11 mouse cellular contexts compared by ENCODE assay signal in the genomic region with DNA sequence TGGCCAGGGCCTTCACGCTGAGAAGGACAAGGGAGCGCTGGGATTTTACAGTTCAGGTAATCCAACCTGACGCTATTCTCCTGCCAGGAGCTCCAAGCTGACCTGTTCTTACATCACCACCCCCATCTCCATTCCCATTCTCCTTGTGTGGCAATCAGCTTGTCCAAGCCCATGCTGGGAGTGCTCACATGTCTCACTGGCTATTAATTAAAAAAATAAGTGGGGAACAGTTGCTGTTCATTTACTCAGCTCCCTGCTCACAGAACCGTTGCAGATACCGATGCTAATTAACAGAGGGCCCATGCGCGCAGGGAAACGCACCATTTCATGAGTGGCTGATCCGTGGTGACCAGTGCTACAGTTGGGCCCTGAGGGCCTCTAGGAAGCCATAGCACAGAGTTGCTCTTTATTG.
DNase-seq lines count a peak whose midpoint lies in the region; ATAC-seq and TF ChIP-seq lines count a peak whose summit lies in the region.
"Had no signal": no experiment of that assay in that cellular context is flagged by ENCODE, and none has a peak within 500 bp of the region (broad histone marks: within the 10 kb centered on the region; RNA-seq: fewer than 3 reads in every experiment).

No protein-coding gene starts in this region.

- no peaks in the 10 kb centered on the region for H3K9me3 ChIP-seq in heart, embryonic 10.5 days
- H3K9me3 ChIP-seq in heart, embryonic 12.5 days (replicated peaks): no peaks in the 10 kb centered on the region
- no peaks in the 10 kb centered on the region for H3K9me3 ChIP-seq in midbrain, embryonic 16.5 days (replicated peaks; ENCODE audit: control insufficient read depth, low read length, poor library complexity, severe bottlenecking)
- no peaks in the 10 kb centered on the region for H3K9me3 ChIP-seq in intestine, postnatal 0 days (ENCODE audit: control insufficient read depth)

- no peak for DNase-seq in heart, embryonic 10.5 days (ENCODE audit: low spot score)
- DNase-seq in cerebellum, adult 9-10 months: peak; percentile 92
- peak; percentile 82 for DNase-seq in kidney, adult 2 months
- no peak for DNase-seq in gastrocnemius, adult 18-20 months (ENCODE audit: low spot score)
- DNase-seq in lung, postnatal 10 days: no peak
- DNase-seq: adrenal gland, adult 2 months; B cell, adult 2 months; embryo, embryonic 11 days had no signal

- 82% methylated on average over 9 of the region's 9 CpGs for WGBS in heart, embryonic 10.5 days
- 86% methylated on average over 9 of the region's 9 CpGs for WGBS in heart, embryonic 12.5 days
- WGBS in kidney, adult 2 months: 36% methylated on average over 9 of the region's 9 CpGs
- 51% methylated on average over 9 of the region's 9 CpGs for WGBS in midbrain, embryonic 16.5 days
- WGBS in intestine, postnatal 0 days: 84% methylated on average over 9 of the region's 9 CpGs

- no peak for TF ChIP-seq CTCF in kidney, adult 2 months (conservative IDR thresholded peaks at IDR 0.05; ENCODE audit: insufficient read depth, insufficient read length, low read depth, low read length)
- TF ChIP-seq CTCF in intestine, postnatal 0 days (IDR thresholded peaks at IDR 0.05; ENCODE audit: low read depth): no peak

- no peak overlapping the region for H3K4me3 ChIP-seq in heart, embryonic 10.5 days
- no peak overlapping the region for H3K4me3 ChIP-seq in heart, embryonic 12.5 days
- no peak overlapping the region for H3K4me3 ChIP-seq in kidney, adult 2 months (ENCODE audit: insufficient read depth, low read depth, low read length)
- no peak overlapping the region for H3K4me3 ChIP-seq in midbrain, embryonic 16.5 days (ENCODE audit: low read depth, low read length)
- H3K4me3 ChIP-seq in intestine, postnatal 0 days (ENCODE audit: low read depth, low read length): no peak overlapping the region

- H3K9ac ChIP-seq in heart, embryonic 12.5 days: no peak overlapping the region
- H3K9ac ChIP-seq in midbrain, embryonic 16.5 days (ENCODE audit: low read depth, low read length): no peak overlapping the region
- H3K9ac ChIP-seq in intestine, postnatal 0 days (ENCODE audit: low read depth, low read length): no peak overlapping the region

- no peak for ATAC-seq in heart, embryonic 12.5 days (ENCODE audit: insufficient number of reproducible peaks, low FRiP score)
- ATAC-seq in midbrain, embryonic 16.5 days: no peak
- ATAC-seq in intestine, postnatal 0 days: no peak

- no peaks in the 10 kb centered on the region for H3K27me3 ChIP-seq in heart, embryonic 10.5 days (ENCODE audit: insufficient read depth, poor library complexity, severe bottlenecking)
- no peaks in the 10 kb centered on the region for H3K27me3 ChIP-seq in heart, embryonic 12.5 days (replicated peaks)
- no peaks in the 10 kb centered on the region for H3K27me3 ChIP-seq in kidney, adult 2 months (replicated peaks; ENCODE audit: control insufficient read depth, insufficient read depth, low read length)
- H3K27me3 ChIP-seq in midbrain, embryonic 16.5 days (ENCODE audit: control insufficient read depth, insufficient read depth, low read depth, low read length): no peaks in the 10 kb centered on the region
- H3K27me3 ChIP-seq in intestine, postnatal 0 days (replicated peaks; ENCODE audit: control insufficient read depth, insufficient read depth, low read length): no peaks in the 10 kb centered on the region

- peaks cover 26% of the 10 kb centered on the region for H3K4me1 ChIP-seq in heart, embryonic 10.5 days
- H3K4me1 ChIP-seq in heart, embryonic 12.5 days (replicated peaks): peaks cover 19% of the 10 kb centered on the region
- peaks cover 10% of the 10 kb centered on the region; the same call in 1 of the 2 replicates for H3K4me1 ChIP-seq in kidney, adult 2 months (ENCODE audit: control insufficient read depth, insufficient read depth, low read length)
- H3K4me1 ChIP-seq in midbrain, embryonic 16.5 days (ENCODE audit: control insufficient read depth, insufficient read depth, low read length): 0 out of 2 replicates have a peak, but pooled peaks cover 3% of the 10 kb centered on the region
- no peaks in the 10 kb centered on the region for H3K4me1 ChIP-seq in intestine, postnatal 0 days (replicated peaks; ENCODE audit: control insufficient read depth, insufficient read depth, low read length)

- H3K27ac ChIP-seq in heart, embryonic 10.5 days: 0 out of 2 replicates have a peak overlapping the region, but pooled peaks have one; percentile 8
- H3K27ac ChIP-seq in heart, embryonic 12.5 days (ENCODE audit: poor library complexity, severe bottlenecking): no peak overlapping the region
- peak overlapping the region; percentile 19 for H3K27ac ChIP-seq in kidney, adult 2 months (ENCODE audit: insufficient read depth, low read depth, low read length)
- H3K27ac ChIP-seq in midbrain, embryonic 16.5 days (ENCODE audit: low read length): 0 out of 2 replicates have a peak overlapping the region, but pooled peaks have one; percentile 5
- H3K27ac ChIP-seq in intestine, postnatal 0 days (ENCODE audit: low read depth, low read length): no peak overlapping the region

- H3K4me2 ChIP-seq in heart, embryonic 12.5 days: no peak overlapping the region
- H3K4me2 ChIP-seq in midbrain, embryonic 16.5 days (ENCODE audit: low read length): no peak overlapping the region
- no peak overlapping the region for H3K4me2 ChIP-seq in intestine, postnatal 0 days (replicated peaks; ENCODE audit: low read depth)

- H3K36me3 ChIP-seq in heart, embryonic 10.5 days: peaks cover 20% of the 10 kb centered on the region
- peaks cover 27% of the 10 kb centered on the region for H3K36me3 ChIP-seq in heart, embryonic 12.5 days
- no peaks in the 10 kb centered on the region; the same call in 1 of the 2 replicates for H3K36me3 ChIP-seq in kidney, adult 2 months (ENCODE audit: control insufficient read depth, insufficient read depth, low read length)
- peaks cover 2% of the 10 kb centered on the region; the same call in 1 of the 2 replicates for H3K36me3 ChIP-seq in midbrain, embryonic 16.5 days (ENCODE audit: control insufficient read depth, insufficient read depth, low read length)
- H3K36me3 ChIP-seq in intestine, postnatal 0 days (ENCODE audit: control insufficient read depth, insufficient read depth): peaks cover 32% of the 10 kb centered on the region

- no peak for TF ChIP-seq POLR2A in kidney, adult 2 months (IDR thresholded peaks at IDR 0.05; ENCODE audit: low read depth, low read length)

Comparison
In these comparisons a context has a peak if more than half of its experiments do, and no peak if none do; other contexts are left out.
1. H3K27ac ChIP-seq: peak in heart, embryonic 10.5 days (single experiment), kidney, adult 2 months (single experiment) and midbrain, embryonic 16.5 days (single experiment); none in heart, embryonic 12.5 days (single experiment) and intestine, postnatal 0 days (single experiment).
2. DNase-seq: peak in cerebellum, adult 9-10 months (single experiment) and kidney, adult 2 months (single experiment); none in heart, embryonic 10.5 days (single experiment), gastrocnemius, adult 18-20 months (single experiment) and lung, postnatal 10 days (single experiment).